Mouse (Mus musculus) megakaryocyte, embryonic 14.5 days (primary cell): Measurements from ENCODE around the gene Pipox.

Source experiments
- FLI1 ChIP-seq: IDR thresholded peaks from 2 replicates; pipeline ENCODE4 v1.6.1; 2012; ENCODE audit warnings: low read length, inconsistent platforms, mixed read lengths
- GATA1 ChIP-seq: IDR thresholded peaks from 3 replicates; pipeline ENCODE4 v1.6.1; 2012; ENCODE audit warnings: mixed read lengths, low read length, inconsistent platforms, borderline replicate concordance

DNA sequence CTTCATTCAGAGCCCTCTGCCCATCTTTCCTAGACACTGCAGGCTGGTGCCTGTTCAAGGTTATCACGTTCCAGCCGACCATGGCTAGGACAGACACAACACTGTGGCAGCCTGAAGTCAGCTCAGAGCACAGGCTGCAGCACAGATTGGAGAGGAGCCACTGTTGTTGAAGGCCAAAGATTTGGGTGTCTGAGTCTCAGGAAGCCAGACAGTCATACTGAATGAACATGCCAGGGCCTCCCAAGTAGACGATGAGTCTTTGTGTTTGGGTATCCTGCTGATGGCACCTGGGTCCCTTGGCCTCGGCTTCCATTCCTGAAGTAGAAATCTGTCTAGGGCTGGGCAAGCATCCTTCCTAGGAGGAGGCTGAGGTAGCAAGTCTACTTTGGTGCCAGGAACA, 61.4 kb downstream of the Pipox start:
- TF ChIP-seq GATA1 (no peak), FLI1 (no peak)
